ENCODE assay signal across 20 mouse cellular contexts in genomic region chr7:122558085-122558811, GRCm38 (mm10).
DNase-seq lines count a peak whose midpoint lies in the region; ATAC-seq lines count a peak whose summit lies in the region.
"Had no signal": no experiment of that assay in that cellular context is flagged by ENCODE, and none has a peak within 500 bp of the region (broad histone marks: within the 10 kb centered on the region; RNA-seq: fewer than 3 reads in every experiment).

No protein-coding gene starts in this region.

- WGBS in midbrain, embryonic 12.5 days = 43% methylated on average over 7 of the region's 7 CpGs
- 45% methylated on average over 7 of the region's 7 CpGs for WGBS in midbrain, embryonic 15.5 days
- WGBS in embryonic facial prominence, embryonic 11.5 days = 36% methylated on average over 7 of the region's 7 CpGs
- 30% methylated on average over 7 of the region's 7 CpGs for WGBS in forebrain, embryonic 16.5 days

- H3K9me3 ChIP-seq in midbrain, embryonic 12.5 days = no peaks in the 10 kb centered on the region
- H3K9me3 ChIP-seq in midbrain, embryonic 15.5 days = no peaks in the 10 kb centered on the region
- H3K9me3 ChIP-seq in embryonic facial prominence, embryonic 11.5 days (replicated peaks; ENCODE audit: control insufficient read depth, low read length) = no peaks in the 10 kb centered on the region
- H3K9me3 ChIP-seq in forebrain, embryonic 16.5 days (ENCODE audit: control insufficient read depth, low read length) = no peaks in the 10 kb centered on the region
- H3K9me3 ChIP-seq: embryonic facial prominence, embryonic 13.5 days had no signal

- DNase-seq in embryonic facial prominence, embryonic 11.5 days (ENCODE audit: low spot score) = peak; percentile 34
- DNase-seq in retina, postnatal 1 day = peak; percentile 90
- DNase-seq in thymus, postnatal 4 days = no peak
- no peak for DNase-seq in yolk sac, embryonic 10.5 days (ENCODE audit: low spot score)
- DNase-seq: adrenal gland, adult 2 months; cerebellum, postnatal 10 days; gastrocnemius, postnatal 25 days; heart, postnatal 4 days; kidney, adult 11 months; kidney, postnatal 36 days; liver; lung, adult 18-20 months; right cerebral cortex, postnatal 25 days had no signal

- no peak overlapping the region for H3K4me3 ChIP-seq in midbrain, embryonic 12.5 days
- H3K4me3 ChIP-seq in midbrain, embryonic 15.5 days = no peak overlapping the region
- no peak overlapping the region for H3K4me3 ChIP-seq in embryonic facial prominence, embryonic 11.5 days (ENCODE audit: low read depth, low read length)
- H3K4me3 ChIP-seq in forebrain, embryonic 16.5 days (replicated peaks; ENCODE audit: low read length) = no peak overlapping the region
- H3K4me3 ChIP-seq: embryonic facial prominence, embryonic 13.5 days; myocyte had no signal

- no peak overlapping the region for H3K4me2 ChIP-seq in midbrain, embryonic 12.5 days (replicated peaks)
- H3K4me2 ChIP-seq in midbrain, embryonic 15.5 days = no peak overlapping the region
- H3K4me2 ChIP-seq in embryonic facial prominence, embryonic 11.5 days (ENCODE audit: low read depth, low read length) = no peak overlapping the region
- no peak overlapping the region for H3K4me2 ChIP-seq in forebrain, embryonic 16.5 days (ENCODE audit: low read length)
- H3K4me2 ChIP-seq: embryonic facial prominence, embryonic 13.5 days; heart, embryonic 11.5 days had no signal

- H3K27me3 ChIP-seq in midbrain, embryonic 12.5 days = no peaks in the 10 kb centered on the region
- no peaks in the 10 kb centered on the region for H3K27me3 ChIP-seq in midbrain, embryonic 15.5 days (replicated peaks)
- H3K27me3 ChIP-seq in embryonic facial prominence, embryonic 11.5 days (ENCODE audit: control insufficient read depth, insufficient read depth, low read length) = no peaks in the 10 kb centered on the region
- H3K27me3 ChIP-seq in forebrain, embryonic 16.5 days (replicated peaks; ENCODE audit: control insufficient read depth, insufficient read depth, low read length) = no peaks in the 10 kb centered on the region
- H3K27me3 ChIP-seq: embryonic facial prominence, embryonic 13.5 days had no signal

- no peaks in the 10 kb centered on the region for H3K36me3 ChIP-seq in midbrain, embryonic 12.5 days
- no peaks in the 10 kb centered on the region for H3K36me3 ChIP-seq in midbrain, embryonic 15.5 days (replicated peaks)
- no peaks in the 10 kb centered on the region for H3K36me3 ChIP-seq in embryonic facial prominence, embryonic 11.5 days (replicated peaks; ENCODE audit: control insufficient read depth, insufficient read depth, low read depth, low read length)
- no peaks in the 10 kb centered on the region for H3K36me3 ChIP-seq in forebrain, embryonic 16.5 days (ENCODE audit: control insufficient read depth, insufficient read depth)
- H3K36me3 ChIP-seq: embryonic facial prominence, embryonic 13.5 days; G1E had no signal

- peaks cover 35% of the 10 kb centered on the region for H3K4me1 ChIP-seq in midbrain, embryonic 12.5 days
- peaks cover 26% of the 10 kb centered on the region for H3K4me1 ChIP-seq in midbrain, embryonic 15.5 days
- no peaks in the 10 kb centered on the region for H3K4me1 ChIP-seq in embryonic facial prominence, embryonic 11.5 days (ENCODE audit: control insufficient read depth, insufficient read depth, low read length)
- H3K4me1 ChIP-seq in forebrain, embryonic 16.5 days (replicated peaks; ENCODE audit: control insufficient read depth, insufficient read depth, low read length) = peaks cover 8% of the 10 kb centered on the region

- ATAC-seq in midbrain, embryonic 12.5 days (ENCODE audit: low FRiP score, low read depth) = 0 out of 2 replicates have a peak, but pooled peaks have one; percentile 52
- ATAC-seq in midbrain, embryonic 15.5 days (replicated peaks) = no peak
- 0 out of 2 replicates have a peak, but pooled peaks have one; percentile 73 for ATAC-seq in embryonic facial prominence, embryonic 11.5 days (replicated peaks; ENCODE audit: insufficient number of reproducible peaks, low FRiP score, low TSS enrichment, low read depth)
- ATAC-seq in forebrain, embryonic 16.5 days = peak; percentile 26; the same call in 1 of the 2 replicates

- 0 out of 2 replicates have a peak overlapping the region, but pooled peaks have one; percentile 30 for H3K27ac ChIP-seq in midbrain, embryonic 12.5 days (replicated peaks)
- H3K27ac ChIP-seq in midbrain, embryonic 15.5 days = no peak overlapping the region
- no peak overlapping the region for H3K27ac ChIP-seq in embryonic facial prominence, embryonic 11.5 days (replicated peaks; ENCODE audit: low read depth, low read length)
- H3K27ac ChIP-seq in forebrain, embryonic 16.5 days (ENCODE audit: low read length) = no peak overlapping the region; the same call in 1 of the 2 replicates
- H3K27ac ChIP-seq: embryonic facial prominence, embryonic 13.5 days had no signal

- no peak overlapping the region for H3K9ac ChIP-seq in midbrain, embryonic 12.5 days (replicated peaks)
- no peak overlapping the region for H3K9ac ChIP-seq in midbrain, embryonic 15.5 days
- H3K9ac ChIP-seq in embryonic facial prominence, embryonic 11.5 days (replicated peaks; ENCODE audit: low read length) = no peak overlapping the region
- no peak overlapping the region for H3K9ac ChIP-seq in forebrain, embryonic 16.5 days (replicated peaks; ENCODE audit: low read depth, low read length)
- H3K9ac ChIP-seq: embryonic facial prominence, embryonic 13.5 days had no signal

Comparison
In these comparisons a context has a peak if more than half of its experiments do, and no peak if none do; other contexts are left out.
1. DNase-seq: peak in embryonic facial prominence, embryonic 11.5 days (single experiment) and retina, postnatal 1 day (single experiment); none in thymus, postnatal 4 days (single experiment) and yolk sac, embryonic 10.5 days (single experiment).